Mouse (Mus musculus): ENCODE data around the gene Il15. TPM values are rescaled to one million over a fixed set of nuclear protein-coding genes. Genes with fewer than 3 reads are reported as not detected.

The Il15 gene
- total and polyA plus RNA-seq, 2 experiments from 2014 or later, result 0.67 to 1.6 TPM

DNA sequence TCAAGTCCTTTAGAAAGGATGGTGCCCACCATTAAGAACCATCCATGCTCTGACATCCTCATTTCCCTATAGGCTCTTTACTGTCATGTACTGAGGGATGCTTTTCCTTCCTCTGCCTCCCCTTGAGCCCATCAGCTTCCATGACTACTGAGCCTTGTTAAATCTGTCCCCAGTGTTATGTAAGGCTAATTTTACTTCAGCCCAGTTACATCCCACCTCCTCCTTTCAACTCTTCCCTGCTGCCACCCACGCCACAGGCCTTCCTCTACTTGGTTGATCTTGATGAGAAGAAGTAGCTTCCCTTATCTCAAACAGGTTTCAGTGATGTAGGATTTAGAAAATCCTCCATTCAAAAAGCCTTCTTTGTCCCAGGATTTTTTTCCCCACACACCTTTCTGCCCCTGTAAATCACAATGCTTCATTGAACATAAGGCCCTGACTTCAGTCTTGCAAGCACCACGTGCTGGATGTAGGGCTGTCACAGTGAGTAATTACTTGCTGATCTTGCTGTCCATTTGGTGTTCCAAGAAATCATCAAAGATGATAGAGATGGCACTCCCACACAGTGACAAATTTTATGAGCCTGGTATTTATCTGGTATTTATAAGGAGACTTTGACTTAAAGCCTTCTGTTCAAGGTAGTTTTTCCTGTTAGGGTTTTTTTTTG, 74.9 kb downstream of the Il15 start:
- ATAC-seq (no peak), DNase-seq (no peak)
- no peak overlapping the region for H3K4me2 ChIP-seq (ENCODE audit: low read depth)
- WGBS, result 61% methylated on average over 2 of the region's 2 CpGs
- H3K9ac ChIP-seq, result no peak overlapping the region
- H3K9me3 ChIP-seq (ENCODE audit: low read length), result no peaks in the 10 kb centered on the region
- no peak for TF ChIP-seq CTCF (IDR thresholded peaks at IDR 0.05; ENCODE audit: low read depth)
- no peak overlapping the region for H3K27ac ChIP-seq (ENCODE audit: low read depth, low read length)
- H3K27me3 ChIP-seq (ENCODE audit: insufficient read depth, low read length), result no peaks in the 10 kb centered on the region
- no peaks in the 10 kb centered on the region for H3K4me1 ChIP-seq (ENCODE audit: insufficient read depth)
- no peak overlapping the region for H3K4me3 ChIP-seq (ENCODE audit: low read depth, low read length)
- no peaks in the 10 kb centered on the region for H3K36me3 ChIP-seq (ENCODE audit: insufficient read depth)

DNA sequence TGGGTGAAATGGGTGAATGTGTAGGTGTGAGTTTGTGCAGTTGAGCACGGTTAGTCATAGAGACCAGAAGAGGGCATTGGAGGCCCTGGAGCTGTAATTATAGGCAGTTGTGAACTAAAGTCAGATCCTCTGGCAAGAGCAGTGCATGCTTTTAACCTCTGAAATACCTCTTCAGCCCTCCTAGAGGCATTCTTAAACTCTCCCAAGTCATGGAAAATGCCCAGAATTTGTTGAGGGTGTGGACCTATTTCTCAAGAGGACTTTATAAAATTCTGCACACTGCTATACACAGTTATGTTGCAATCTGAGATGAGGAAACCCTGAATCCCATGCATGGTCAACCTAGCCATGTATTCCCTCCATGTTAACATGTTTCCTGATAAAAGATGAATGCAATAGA, 77.0 kb downstream of the Il15 start:
- no peak overlapping the region for H3K9ac ChIP-seq
- H3K9me3 ChIP-seq (ENCODE audit: low read length), result no peaks in the 10 kb centered on the region
- H3K4me3 ChIP-seq (ENCODE audit: low read depth, low read length), result no peak overlapping the region
- WGBS, result 79% methylated on average over 1 of the region's 1 CpGs
- H3K27me3 ChIP-seq (ENCODE audit: insufficient read depth, low read length), result no peaks in the 10 kb centered on the region
- no peak for DNase-seq
- ATAC-seq, result no peak
- no peak overlapping the region for H3K27ac ChIP-seq (ENCODE audit: low read depth, low read length)
- H3K36me3 ChIP-seq (ENCODE audit: insufficient read depth), result no peaks in the 10 kb centered on the region
- no peaks in the 10 kb centered on the region for H3K4me1 ChIP-seq (ENCODE audit: insufficient read depth)
- no peak overlapping the region for H3K4me2 ChIP-seq (ENCODE audit: low read depth)
- no peak for TF ChIP-seq CTCF (IDR thresholded peaks at IDR 0.05; ENCODE audit: low read depth)

- no peak for ATAC-seq
- H3K4me3 ChIP-seq (ENCODE audit: low read depth, low read length), result no peak overlapping the region
- H3K9ac ChIP-seq, result no peak overlapping the region
- no peak overlapping the region for H3K27ac ChIP-seq (ENCODE audit: low read depth, low read length)
- DNase-seq, result no peak
- H3K27me3 ChIP-seq (ENCODE audit: insufficient read depth, low read length), result no peaks in the 10 kb centered on the region
- no peaks in the 10 kb centered on the region for H3K4me1 ChIP-seq (ENCODE audit: insufficient read depth)
- no peaks in the 10 kb centered on the region for H3K36me3 ChIP-seq (ENCODE audit: insufficient read depth)
- TF ChIP-seq CTCF (IDR thresholded peaks at IDR 0.05; ENCODE audit: low read depth), result no peak
- H3K9me3 ChIP-seq (ENCODE audit: low read length), result no peaks in the 10 kb centered on the region
- WGBS, result 88% methylated on average over 6 of the region's 6 CpGs
- H3K4me2 ChIP-seq (ENCODE audit: low read depth), result no peak overlapping the region
Observed at GRCm38 (mm10) chr8:82325586-82325985, 77.4 kb downstream of the Il15 start.

GRCm38 (mm10) chr8:82317446-82317845, 85.6 kb downstream of the Il15 start:
- no peak overlapping the region for H3K4me2 ChIP-seq (ENCODE audit: low read depth)
- TF ChIP-seq CTCF (IDR thresholded peaks at IDR 0.05; ENCODE audit: low read depth), result no peak
- no peak overlapping the region for H3K27ac ChIP-seq (ENCODE audit: low read depth, low read length)
- no peaks in the 10 kb centered on the region for H3K9me3 ChIP-seq (ENCODE audit: low read length)
- ATAC-seq (no peak), DNase-seq (no peak)
- no peaks in the 10 kb centered on the region for H3K4me1 ChIP-seq (ENCODE audit: insufficient read depth)
- H3K36me3 ChIP-seq (ENCODE audit: insufficient read depth), result no peaks in the 10 kb centered on the region
- 89% methylated on average over 3 of the region's 3 CpGs for WGBS
- H3K9ac ChIP-seq, result no peak overlapping the region
- no peaks in the 10 kb centered on the region for H3K27me3 ChIP-seq (ENCODE audit: insufficient read depth, low read length)
- no peak overlapping the region for H3K4me3 ChIP-seq (ENCODE audit: low read depth, low read length)

- Histone ChIP-seq H3K9ac (no peak overlapping the region), H3K27ac (ENCODE audit: low read depth, low read length) (no peak overlapping the region), H3K36me3 (ENCODE audit: insufficient read depth) (no peaks in the 10 kb centered on the region), H3K9me3 (ENCODE audit: low read length) (no peaks in the 10 kb centered on the region), H3K4me3 (ENCODE audit: low read depth, low read length) (no peak overlapping the region), H3K27me3 (ENCODE audit: insufficient read depth, low read length) (no peaks in the 10 kb centered on the region), H3K4me2 (ENCODE audit: low read depth) (no peak overlapping the region), H3K4me1 (ENCODE audit: insufficient read depth) (no peaks in the 10 kb centered on the region)
- WGBS, result 11% methylated on average over 1 of the region's 1 CpGs
- no peak for ATAC-seq
- TF ChIP-seq CTCF (IDR thresholded peaks at IDR 0.05; ENCODE audit: low read depth), result no peak
- DNase-seq, result no peak
Observed at GRCm38 (mm10) chr8:82306424-82306823, 96.6 kb downstream of the Il15 start.

- Histone ChIP-seq H3K4me3 (ENCODE audit: low read depth, low read length) (no peak overlapping the region), H3K4me2 (ENCODE audit: low read depth) (no peak overlapping the region), H3K27me3 (ENCODE audit: insufficient read depth, low read length) (no peaks in the 10 kb centered on the region), H3K36me3 (ENCODE audit: insufficient read depth) (no peaks in the 10 kb centered on the region), H3K4me1 (ENCODE audit: insufficient read depth) (no peaks in the 10 kb centered on the region), H3K9me3 (ENCODE audit: low read length) (no peaks in the 10 kb centered on the region), H3K27ac (ENCODE audit: low read depth, low read length) (no peak overlapping the region), H3K9ac (no peak overlapping the region)
- WGBS, result 87% methylated on average over 2 of the region's 2 CpGs
- no peak for ATAC-seq
- no peak for TF ChIP-seq CTCF (IDR thresholded peaks at IDR 0.05; ENCODE audit: low read depth)
- DNase-seq, result no peak
Observed at GRCm38 (mm10) chr8:82296256-82296655, 106.8 kb downstream of the Il15 start.

DNA sequence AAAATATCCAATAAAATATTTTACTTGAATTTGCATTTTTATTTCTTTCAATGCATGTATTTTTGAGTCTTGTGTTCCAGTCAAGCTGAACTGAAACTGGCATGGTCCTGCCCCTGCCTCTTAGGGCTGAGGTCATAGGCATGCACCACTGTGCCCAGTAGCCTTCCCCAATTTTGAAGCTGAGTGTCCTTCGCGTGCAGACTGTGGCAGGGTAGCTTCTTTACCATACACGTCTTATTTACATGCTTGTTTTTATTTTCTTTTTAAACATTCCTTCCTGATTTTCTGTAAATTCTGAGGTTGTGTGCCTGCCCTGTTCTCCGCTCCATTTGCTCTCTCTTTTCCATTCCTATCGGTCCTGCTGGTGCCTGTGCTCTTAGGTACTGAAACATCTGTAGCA, 111.4 kb downstream of the Il15 start:
- no peaks in the 10 kb centered on the region for H3K9me3 ChIP-seq (ENCODE audit: low read length)
- 89% methylated on average over 5 of the region's 5 CpGs for WGBS
- no peak overlapping the region for H3K9ac ChIP-seq
- no peak overlapping the region for H3K27ac ChIP-seq (ENCODE audit: low read depth, low read length)
- no peaks in the 10 kb centered on the region for H3K4me1 ChIP-seq (ENCODE audit: insufficient read depth)
- no peak overlapping the region for H3K4me2 ChIP-seq (ENCODE audit: low read depth)
- no peak for ATAC-seq
- no peak for TF ChIP-seq CTCF (IDR thresholded peaks at IDR 0.05; ENCODE audit: low read depth)
- no peak overlapping the region for H3K4me3 ChIP-seq (ENCODE audit: low read depth, low read length)
- no peaks in the 10 kb centered on the region for H3K36me3 ChIP-seq (ENCODE audit: insufficient read depth)
- no peaks in the 10 kb centered on the region for H3K27me3 ChIP-seq (ENCODE audit: insufficient read depth, low read length)
- DNase-seq, result no peak

Measured in forebrain, postnatal 0 days (tissue).